Mouse (Mus musculus): ENCODE results near the gene Rbm48. TPM values are rescaled to one million over a fixed set of nuclear protein-coding genes. Genes with fewer than 3 reads are reported as not detected.
"Not testable (repeated sequence)": the region's sequence is repeated elsewhere in the genome, so short reads cannot be mapped to it uniquely, and the experiment has no call there.

Gene Rbm48
- polyA plus RNA-seq, 1 experiment, result 10.9 TPM

GRCm38 (mm10) chr5:3631512-3632271 is 35.3 kb upstream of the Rbm48 start:
- TF ChIP-seq POLR2A (IDR thresholded peaks at IDR 0.05; ENCODE audit: control insufficient read depth, low read depth, low read length), result no peak
- TF ChIP-seq CTCF (IDR thresholded peaks at IDR 0.05; ENCODE audit: control insufficient read depth, insufficient read depth, insufficient replicate concordance, low read depth, low read length), result no peak
- H3K4me3 ChIP-seq (ENCODE audit: control insufficient read depth, low read depth, low read length), result no peak overlapping the region
- no peak overlapping the region for H3K27ac ChIP-seq (ENCODE audit: control insufficient read depth, insufficient read depth, low read depth, low read length)
- H3K4me1 ChIP-seq (ENCODE audit: control insufficient read depth, insufficient read depth, low read length), result no peaks in the 10 kb centered on the region
- no peaks in the 10 kb centered on the region for H3K27me3 ChIP-seq (ENCODE audit: control insufficient read depth, insufficient read depth, low read length)
- 0 out of 2 replicates have a peak, but pooled peaks cover 2% of the 10 kb centered on the region for H3K36me3 ChIP-seq (ENCODE audit: control insufficient read depth, insufficient read depth, low read length)

DNA sequence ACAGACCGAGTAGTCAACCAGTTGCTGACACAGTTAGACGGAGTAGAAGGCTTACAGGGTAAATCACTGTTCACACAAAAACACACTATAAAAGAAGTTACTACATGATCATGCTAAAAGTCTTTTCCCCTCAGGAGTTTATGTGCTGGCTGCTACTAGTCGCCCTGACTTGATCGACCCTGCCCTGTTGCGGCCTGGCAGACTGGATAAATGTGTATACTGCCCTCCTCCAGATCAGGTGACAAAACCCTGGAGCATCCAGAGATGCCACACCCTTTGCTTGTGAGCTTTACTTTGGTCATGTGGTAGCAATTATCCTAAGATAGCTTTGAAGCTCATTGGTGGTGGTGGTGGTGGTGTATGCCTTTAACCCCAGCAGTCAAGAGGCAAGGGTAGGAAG is 33.7 kb upstream of the Rbm48 start:
- H3K4me1 ChIP-seq (ENCODE audit: control insufficient read depth, insufficient read depth, low read length), result no peaks in the 10 kb centered on the region
- no peaks in the 10 kb centered on the region for H3K36me3 ChIP-seq (ENCODE audit: control insufficient read depth, insufficient read depth, low read length)
- H3K27me3 ChIP-seq (ENCODE audit: control insufficient read depth, insufficient read depth, low read length), result no peaks in the 10 kb centered on the region
- H3K4me3 ChIP-seq (ENCODE audit: control insufficient read depth, low read depth, low read length), result no peak overlapping the region
- H3K27ac ChIP-seq (ENCODE audit: control insufficient read depth, insufficient read depth, low read depth, low read length), result no peak overlapping the region
- no peak for TF ChIP-seq CTCF (IDR thresholded peaks at IDR 0.05; ENCODE audit: control insufficient read depth, insufficient read depth, insufficient replicate concordance, low read depth, low read length)
- TF ChIP-seq POLR2A (IDR thresholded peaks at IDR 0.05; ENCODE audit: control insufficient read depth, low read depth, low read length), result no peak

DNA sequence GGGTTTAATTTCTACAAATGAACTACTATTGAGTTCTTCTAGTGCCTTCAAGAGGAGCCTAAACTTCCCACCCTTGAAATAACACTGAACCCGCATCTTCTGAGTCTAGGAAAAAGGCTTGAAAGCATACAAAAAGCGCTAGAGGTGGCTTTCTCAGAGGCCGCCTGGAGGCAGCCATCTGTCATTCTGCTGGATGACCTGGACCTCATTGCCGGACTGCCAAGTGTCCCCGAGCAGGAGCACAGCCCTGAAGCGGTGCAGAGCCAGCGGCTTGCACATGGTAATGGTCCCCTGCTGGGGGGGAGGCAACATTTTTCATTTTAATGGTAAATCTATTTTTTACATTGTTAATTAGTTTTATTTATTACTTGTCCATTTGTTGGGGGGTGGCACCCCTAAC is 24.1 kb upstream of the Rbm48 start:
- no peaks in the 10 kb centered on the region for H3K36me3 ChIP-seq (ENCODE audit: control insufficient read depth, insufficient read depth, low read length)
- H3K27me3 ChIP-seq (ENCODE audit: control insufficient read depth, insufficient read depth, low read length), result no peaks in the 10 kb centered on the region
- no peak overlapping the region for H3K4me3 ChIP-seq (ENCODE audit: control insufficient read depth, low read depth, low read length)
- TF ChIP-seq CTCF (IDR thresholded peaks at IDR 0.05; ENCODE audit: control insufficient read depth, insufficient read depth, insufficient replicate concordance, low read depth, low read length) (no peak), POLR2A (IDR thresholded peaks at IDR 0.05; ENCODE audit: control insufficient read depth, low read depth, low read length) (no peak)
- H3K4me1 ChIP-seq (ENCODE audit: control insufficient read depth, insufficient read depth, low read length), result no peaks in the 10 kb centered on the region
- no peak overlapping the region for H3K27ac ChIP-seq (ENCODE audit: control insufficient read depth, insufficient read depth, low read depth, low read length)

GRCm38 (mm10) chr5:3611835-3612234 is 15.4 kb upstream of the Rbm48 start:
- not testable (repeated sequence) for H3K36me3 ChIP-seq (ENCODE audit: control insufficient read depth, insufficient read depth, low read length); H3K27me3 ChIP-seq (ENCODE audit: control insufficient read depth, insufficient read depth, low read length); H3K4me3 ChIP-seq (ENCODE audit: control insufficient read depth, low read depth, low read length); H3K4me1 ChIP-seq (ENCODE audit: control insufficient read depth, insufficient read depth, low read length); H3K27ac ChIP-seq (ENCODE audit: control insufficient read depth, insufficient read depth, low read depth, low read length)

DNA sequence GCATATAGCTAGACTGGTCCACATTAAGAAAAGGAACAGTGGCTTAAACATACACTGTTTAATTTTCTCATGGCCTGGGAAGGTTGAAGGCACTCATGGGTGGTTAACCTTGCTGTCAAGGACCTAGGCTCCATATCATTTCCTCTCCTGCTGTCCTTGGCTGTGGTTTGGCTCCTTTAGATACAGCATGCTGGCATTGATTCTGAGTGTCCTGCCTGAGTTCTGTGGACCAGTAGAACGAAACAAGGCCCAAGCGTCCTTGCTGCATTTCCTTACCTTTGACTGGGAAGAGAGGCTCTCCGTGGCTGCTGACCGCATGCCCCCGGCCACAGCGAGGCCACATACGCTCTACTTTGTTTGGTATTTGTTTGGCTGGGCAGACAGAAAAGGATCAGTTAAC is 12.9 kb upstream of the Rbm48 start:
- TF ChIP-seq CTCF (IDR thresholded peaks at IDR 0.05; ENCODE audit: control insufficient read depth, insufficient read depth, insufficient replicate concordance, low read depth, low read length), result no peak
- TF ChIP-seq POLR2A (IDR thresholded peaks at IDR 0.05; ENCODE audit: control insufficient read depth, low read depth, low read length), result no peak
- Histone ChIP-seq H3K27me3 (ENCODE audit: control insufficient read depth, insufficient read depth, low read length) (no peaks in the 10 kb centered on the region), H3K4me3 (ENCODE audit: control insufficient read depth, low read depth, low read length) (no peak overlapping the region), H3K36me3 (ENCODE audit: control insufficient read depth, insufficient read depth, low read length) (no peaks in the 10 kb centered on the region), H3K4me1 (ENCODE audit: control insufficient read depth, insufficient read depth, low read length) (no peaks in the 10 kb centered on the region), H3K27ac (ENCODE audit: control insufficient read depth, insufficient read depth, low read depth, low read length) (no peak overlapping the region)

GRCm38 (mm10) chr5:3607114-3607513 is 10.7 kb upstream of the Rbm48 start:
- Histone ChIP-seq H3K4me1 (ENCODE audit: control insufficient read depth, insufficient read depth, low read length) (no peaks in the 10 kb centered on the region), H3K27me3 (ENCODE audit: control insufficient read depth, insufficient read depth, low read length) (no peaks in the 10 kb centered on the region), H3K4me3 (ENCODE audit: control insufficient read depth, low read depth, low read length) (no peak overlapping the region), H3K27ac (ENCODE audit: control insufficient read depth, insufficient read depth, low read depth, low read length) (no peak overlapping the region), H3K36me3 (ENCODE audit: control insufficient read depth, insufficient read depth, low read length) (no peaks in the 10 kb centered on the region)
- TF ChIP-seq CTCF (IDR thresholded peaks at IDR 0.05; ENCODE audit: control insufficient read depth, insufficient read depth, insufficient replicate concordance, low read depth, low read length) (no peak), POLR2A (IDR thresholded peaks at IDR 0.05; ENCODE audit: control insufficient read depth, low read depth, low read length) (no peak)

DNA sequence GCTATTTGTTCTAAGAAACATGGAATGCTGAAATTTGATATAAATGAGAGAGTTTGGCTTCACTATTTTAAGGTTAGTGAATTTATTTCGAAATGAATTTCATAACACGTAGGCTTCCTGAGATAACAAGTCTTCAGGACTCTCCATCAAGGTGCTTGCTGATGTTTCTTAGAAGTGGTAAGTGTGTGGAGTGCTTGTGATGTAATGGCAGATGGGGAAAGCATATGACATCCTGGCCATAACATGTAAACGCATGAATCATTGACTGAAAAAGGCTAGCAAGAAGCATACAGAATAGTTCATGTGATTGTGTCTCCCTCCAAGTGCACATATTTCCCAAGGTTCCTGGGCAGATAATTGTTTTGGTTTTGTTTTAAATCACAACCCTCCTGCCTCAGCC is 4.4 kb upstream of the Rbm48 start:
- H3K4me3 ChIP-seq (ENCODE audit: control insufficient read depth, low read depth, low read length), result no peak overlapping the region
- no peaks in the 10 kb centered on the region for H3K36me3 ChIP-seq (ENCODE audit: control insufficient read depth, insufficient read depth, low read length)
- no peaks in the 10 kb centered on the region for H3K27me3 ChIP-seq (ENCODE audit: control insufficient read depth, insufficient read depth, low read length)
- peaks cover 5% of the 10 kb centered on the region for H3K4me1 ChIP-seq (ENCODE audit: control insufficient read depth, insufficient read depth, low read length)
- TF ChIP-seq CTCF (IDR thresholded peaks at IDR 0.05; ENCODE audit: control insufficient read depth, insufficient read depth, insufficient replicate concordance, low read depth, low read length) (no peak), POLR2A (IDR thresholded peaks at IDR 0.05; ENCODE audit: control insufficient read depth, low read depth, low read length) (no peak)
- no peak overlapping the region for H3K27ac ChIP-seq (ENCODE audit: control insufficient read depth, insufficient read depth, low read depth, low read length)

DNA sequence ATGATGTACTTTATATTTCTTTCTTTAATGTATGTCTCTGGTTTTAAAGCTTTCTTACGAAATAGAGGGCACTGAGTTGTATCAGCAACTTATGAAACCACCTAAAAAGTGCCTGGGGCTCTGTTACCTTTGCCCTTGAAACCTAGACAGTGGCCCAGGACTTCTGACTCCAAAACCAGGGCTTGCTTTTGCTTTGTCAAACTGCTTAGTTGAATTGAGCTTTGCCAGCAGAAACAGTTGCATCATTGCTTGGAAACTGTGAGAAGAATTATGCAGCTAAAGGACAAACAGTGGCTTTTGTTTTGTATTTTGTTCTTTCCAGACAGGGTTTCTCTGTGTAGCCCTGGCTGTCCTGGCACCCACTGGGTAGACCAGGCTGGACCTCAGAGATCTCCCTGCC is 3.9 kb upstream of the Rbm48 start:
- Histone ChIP-seq H3K27me3 (ENCODE audit: control insufficient read depth, insufficient read depth, low read length) (no peaks in the 10 kb centered on the region), H3K36me3 (ENCODE audit: control insufficient read depth, insufficient read depth, low read length) (no peaks in the 10 kb centered on the region), H3K4me1 (ENCODE audit: control insufficient read depth, insufficient read depth, low read length) (peaks cover 5% of the 10 kb centered on the region), H3K27ac (ENCODE audit: control insufficient read depth, insufficient read depth, low read depth, low read length) (no peak overlapping the region), H3K4me3 (ENCODE audit: control insufficient read depth, low read depth, low read length) (no peak overlapping the region)
- TF ChIP-seq CTCF (IDR thresholded peaks at IDR 0.05; ENCODE audit: control insufficient read depth, insufficient read depth, insufficient replicate concordance, low read depth, low read length) (no peak), POLR2A (IDR thresholded peaks at IDR 0.05; ENCODE audit: control insufficient read depth, low read depth, low read length) (no peak)
